Mouse (Mus musculus) lung, postnatal 10 days (tissue): ENCODE results near the gene Mlst8.
"Not testable (repeated sequence)": the region's sequence is repeated elsewhere in the genome, so short reads cannot be mapped to it uniquely, and the experiment has no call there.

ENCODE experiments used
- DNase-seq: peaks from one replicate; pipeline ENCODE4 v3.0.0; 2021

Gene Mlst8

GRCm38 (mm10) chr17:24468636-24469246 is 10.1 kb downstream of the Mlst8 start:
- DNase-seq, result no peak

- DNase-seq, result no peak
These were observed 15.3 kb downstream of the Mlst8 start for GRCm38 (mm10) chr17:24463374-24464133.

GRCm38 (mm10) chr17:24462932-24463331 is 15.9 kb downstream of the Mlst8 start:
- no peak for DNase-seq

GRCm38 (mm10) chr17:24461580-24461979 is 17.3 kb downstream of the Mlst8 start:
- DNase-seq, result peak; percentile 55

GRCm38 (mm10) chr17:24455523-24456206 is 23.2 kb downstream of the Mlst8 start:
- DNase-seq, result not testable (repeated sequence)

GRCm38 (mm10) chr17:24454756-24455522 is 23.9 kb downstream of the Mlst8 start:
- DNase-seq, result peak; percentile 100

- no peak for DNase-seq
These were observed 24.6 kb downstream of the Mlst8 start for GRCm38 (mm10) chr17:24454218-24454755.

GRCm38 (mm10) chr17:24453372-24453771 is 25.5 kb downstream of the Mlst8 start:
- DNase-seq, result no peak

GRCm38 (mm10) chr17:24451220-24451619 is 27.7 kb downstream of the Mlst8 start:
- DNase-seq, result no peak

- DNase-seq, result no peak
These were observed 29.4 kb downstream of the Mlst8 start for GRCm38 (mm10) chr17:24449507-24449906.

- no peak for DNase-seq
These were observed 32.3 kb downstream of the Mlst8 start for GRCm38 (mm10) chr17:24446590-24446989.

GRCm38 (mm10) chr17:24443409-24443808 is 35.5 kb downstream of the Mlst8 start:
- no peak for DNase-seq

GRCm38 (mm10) chr17:24442632-24443155 is 36.2 kb downstream of the Mlst8 start, which contains the start of gene Dnase1l2:
TSS of gene Dnase1l2 (minus strand) at chr17:24443105.
- DNase-seq, result no peak

- no peak for DNase-seq
These were observed 36.8 kb downstream of the Mlst8 start for GRCm38 (mm10) chr17:24442107-24442506.

GRCm38 (mm10) chr17:24441148-24441547 is 37.7 kb downstream of the Mlst8 start:
- DNase-seq, result no peak

- no peak for DNase-seq
These were observed 38.5 kb downstream of the Mlst8 start for GRCm38 (mm10) chr17:24440377-24440776.

GRCm38 (mm10) chr17:24437016-24437415 is 41.9 kb downstream of the Mlst8 start:
- peak; percentile 55 for DNase-seq

- no peak for DNase-seq
These were observed 49.5 kb downstream of the Mlst8 start for GRCm38 (mm10) chr17:24429201-24429983.

GRCm38 (mm10) chr17:24427170-24427557 is 51.7 kb downstream of the Mlst8 start:
- DNase-seq, result no peak

GRCm38 (mm10) chr17:24426471-24427169 is 52.3 kb downstream of the Mlst8 start, which contains the start of gene Eci1:
TSS of gene Eci1 (plus strand) at chr17:24426641.
- peak; percentile 99 for DNase-seq

- DNase-seq, result no peak
These were observed 53.0 kb downstream of the Mlst8 start for GRCm38 (mm10) chr17:24425905-24426304.
